Mouse (Mus musculus): ENCODE data around the gene Esp4.
"Not testable (repeated sequence)": the region's sequence is repeated elsewhere in the genome, so short reads cannot be mapped to it uniquely, and the experiment has no call there.

Gene Esp4

GRCm38 (mm10) chr17:40598294-40598693 is at the start of gene Esp4:
Gene Esp4, plus strand, starts transcription at chr17:40598594.
- no peak for DNase-seq (ENCODE audit: low spot score in 2 of 2)

- no peak for DNase-seq (ENCODE audit: low spot score in 2 of 2)
Measured at GRCm38 (mm10) chr17:40553470-40553869, 44.9 kb upstream of the Esp4 start.

- DNase-seq (ENCODE audit: low spot score in 2 of 2) = no peak
Measured at GRCm38 (mm10) chr17:40561207-40561606, 37.2 kb upstream of the Esp4 start, which contains the start of gene Esp6. Gene Esp6, plus strand, starts transcription at chr17:40561507.

GRCm38 (mm10) chr17:40583906-40584305 is 14.5 kb upstream of the Esp4 start:
- not testable (repeated sequence) for DNase-seq (ENCODE audit: low spot score in 2 of 2)

GRCm38 (mm10) chr17:40591297-40591696 is 7.1 kb upstream of the Esp4 start:
- DNase-seq (ENCODE audit: low spot score in 2 of 2) = no peak

- not testable (repeated sequence) for DNase-seq (ENCODE audit: low spot score in 2 of 2)
Measured at GRCm38 (mm10) chr17:40631775-40632174, 33.4 kb downstream of the Esp4 start, which contains the start of gene Esp3. Gene Esp3, plus strand, starts transcription at chr17:40632075.

Data from frontal cortex, postnatal 25 days (tissue).